Mouse (Mus musculus) lung, embryonic 14.5 days (tissue): ENCODE measurements around the gene Ptgds. TPM values are rescaled to one million over a fixed set of nuclear protein-coding genes. Genes with fewer than 3 reads are reported as not detected.

Source experiments
- ATAC-seq: fragments of 200-750 bp; cut with Nextera tagmentation; 2 replicates; pipeline ENCODE4 v1.8.0; 2017; ENCODE audit warnings: mild to moderate bottlenecking, moderate TSS enrichment, moderate library complexity; ENCODE audit not compliant: insufficient read depth
- DNase-seq: peaks from one replicate; pipeline ENCODE4 v3.0.0-alpha.2; 2015
- H3K27ac ChIP-seq: fragments of 300-500 bp; sonication (generic); 2 replicates; pipeline ENCODE4 v1.5.1; 2014; ENCODE audit warnings: low read depth, mild to moderate bottlenecking, moderate library complexity
- H3K27me3 ChIP-seq: fragments of 300-500 bp; sonication (generic); 2 replicates; pipeline ENCODE4 v1.6.1; 2014; ENCODE audit warnings: low read length, control low read depth; ENCODE audit not compliant: insufficient read depth
- H3K36me3 ChIP-seq: fragments of 300-500 bp; sonication (generic); 2 replicates; pipeline ENCODE4 v1.6.1; 2014; ENCODE audit warnings: control low read depth; ENCODE audit not compliant: insufficient read depth
- H3K4me1 ChIP-seq: fragments of 300-500 bp; sonication (generic); 2 replicates; pipeline ENCODE4 v1.6.1; 2014; ENCODE audit warnings: antibody characterized with exemption, control low read depth; ENCODE audit not compliant: insufficient read depth
- H3K4me2 ChIP-seq: fragments of 300-500 bp; sonication (generic); 2 replicates; pipeline ENCODE4 v1.6.1; 2014; ENCODE audit warnings: mild to moderate bottlenecking
- H3K4me3 ChIP-seq: fragments of 300-500 bp; sonication (generic); 2 replicates; pipeline ENCODE4 v1.5.1; 2014; ENCODE audit warnings: low read depth, low read length
- H3K9ac ChIP-seq: fragments of 300-500 bp; sonication (generic); 2 replicates; pipeline ENCODE4 v1.6.1; 2014
- H3K9me3 ChIP-seq: fragments of 300-500 bp; sonication (generic); 2 replicates; pipeline ENCODE4 v1.6.1; 2016; ENCODE audit warnings: low read depth, low read length, control low read depth
- CTCF ChIP-seq: IDR thresholded peaks from 2 replicates; pipeline ENCODE4 v1.5.1; 2016; ENCODE audit warnings: antibody characterized with exemption, low read depth
- WGBS: fragments of 180-500 bp; shearing (Covaris S2); extraction: QIAGEN DNeasy Blood & Tissue Kit; methylation state at CpG from one replicate; pipeline ENCODE4 v1.1.7; 2014; 5-methylcytosine and 5-hydroxymethylcytosine counted together
- polyA plus RNA-seq: library from polyadenylated mRNA; unstranded; fragments of >200 nt; fragmentation: Nextera tagmentation; extraction: Ambion mirVana; gene quantifications from 2 replicates; pipeline ENCODE4 v1.2.1, GENCODE M21; 2014

The Ptgds gene
- 3.3 and 3.4 TPM in 2 replicates for polyA plus RNA-seq

- H3K4me3 ChIP-seq = no peak within 1 kb of the TSS
- no peaks in the 10 kb centered on the region for H3K9me3 ChIP-seq
- TF ChIP-seq CTCF = no peak
- H3K27ac ChIP-seq = no peak within 1 kb of the TSS
- no peaks in the 10 kb centered on the region for H3K27me3 ChIP-seq
- H3K9ac ChIP-seq = no peak within 1 kb of the TSS
- ATAC-seq = no peak
- H3K4me2 ChIP-seq = no peak within 1 kb of the TSS
- DNase-seq = no peak
- WGBS = 32% methylated on average over 6 of the region's 6 CpGs
- no peaks in the 10 kb centered on the region for H3K4me1 ChIP-seq
- H3K36me3 ChIP-seq = no peaks in the 10 kb centered on the region
These were observed at the start of gene Ptgds for GRCm38 (mm10) chr2:25469969-25470368. TSS of gene Ptgds (minus strand) at chr2:25470046.

DNA sequence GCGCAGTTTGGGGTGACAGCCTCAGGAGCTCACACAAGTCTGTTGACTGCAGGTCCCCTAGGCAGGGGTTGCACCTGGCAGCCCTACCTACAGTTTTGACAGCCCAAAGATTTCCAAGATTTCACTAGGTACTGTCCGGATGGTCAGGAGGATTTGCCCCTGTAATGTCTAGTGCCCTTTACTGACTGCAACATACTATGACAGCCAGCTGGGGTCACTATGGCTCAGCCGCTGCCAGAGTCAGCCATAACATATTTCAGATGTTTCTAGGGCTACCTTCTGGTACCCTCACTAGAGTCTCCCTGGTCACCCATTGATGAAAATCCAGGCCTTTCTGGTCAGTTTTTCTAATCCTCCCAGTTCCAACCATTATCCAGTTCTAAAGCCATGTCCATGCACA, 40.1 kb upstream of the Ptgds start:
- no peaks in the 10 kb centered on the region for H3K9me3 ChIP-seq
- H3K36me3 ChIP-seq = peaks cover 6% of the 10 kb centered on the region
- no peaks in the 10 kb centered on the region for H3K27me3 ChIP-seq
- 56% methylated on average over 3 of the region's 3 CpGs for WGBS
- H3K9ac ChIP-seq = no peak overlapping the region
- H3K4me1 ChIP-seq = no peaks in the 10 kb centered on the region
- TF ChIP-seq CTCF = 0 out of 2 replicates have a peak, but pooled peaks have one; percentile 21
- H3K4me3 ChIP-seq = no peak overlapping the region
- H3K4me2 ChIP-seq = no peak overlapping the region
- no peak for ATAC-seq
- no peak overlapping the region for H3K27ac ChIP-seq
- DNase-seq = peak; percentile 27

GRCm38 (mm10) chr2:25506964-25507363, 37.1 kb upstream of the Ptgds start:
- TF ChIP-seq CTCF = peak; percentile 56
- DNase-seq = peak; percentile 41
- Histone ChIP-seq H3K27me3 (no peaks in the 10 kb centered on the region), H3K4me1 (peaks cover under 1% of the 10 kb centered on the region; the same call in 1 of the 2 replicates), H3K4me3 (no peak overlapping the region), H3K27ac (no peak overlapping the region), H3K9ac (no peak overlapping the region), H3K36me3 (peaks cover 26% of the 10 kb centered on the region), H3K4me2 (no peak overlapping the region), H3K9me3 (no peaks in the 10 kb centered on the region)
- WGBS = 28% methylated on average over 5 of the region's 5 CpGs
- ATAC-seq = no peak

DNA sequence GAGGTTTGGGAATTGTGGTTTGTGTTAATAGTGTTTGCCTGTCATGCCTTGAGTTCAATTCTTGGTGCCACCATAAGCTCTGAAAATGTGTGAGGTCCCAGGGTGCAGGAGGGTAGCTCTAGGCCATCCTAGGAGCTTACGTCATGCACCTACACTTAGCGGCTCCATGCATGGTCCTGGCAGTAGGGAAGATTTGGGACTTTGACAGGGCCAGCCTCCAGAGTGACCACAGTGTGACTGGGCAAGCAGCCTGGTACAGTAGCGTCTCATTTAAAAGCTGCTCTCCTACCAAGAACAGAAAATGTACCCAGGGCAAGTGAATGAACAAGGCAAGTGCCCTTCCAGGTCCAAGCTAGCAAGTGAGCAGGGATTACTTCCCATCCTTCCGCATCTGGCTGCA, 36.0 kb upstream of the Ptgds start:
- DNase-seq = no peak
- TF ChIP-seq CTCF = no peak

GRCm38 (mm10) chr2:25505000-25505399, 35.2 kb upstream of the Ptgds start:
- Histone ChIP-seq H3K4me3 (no peak overlapping the region), H3K9me3 (no peaks in the 10 kb centered on the region), H3K27ac (no peak overlapping the region), H3K4me1 (peaks cover 7% of the 10 kb centered on the region), H3K36me3 (peaks cover 26% of the 10 kb centered on the region), H3K9ac (no peak overlapping the region), H3K4me2 (no peak overlapping the region), H3K27me3 (no peaks in the 10 kb centered on the region)
- TF ChIP-seq CTCF = no peak
- ATAC-seq (no peak), DNase-seq (no peak)
- WGBS = 91% methylated on average over 1 of the region's 1 CpGs

More for the DNA sequence above, 36.0 kb upstream of the Ptgds start:
- Histone ChIP-seq H3K4me3 (no peak overlapping the region), H3K4me2 (no peak overlapping the region), H3K9me3 (no peaks in the 10 kb centered on the region), H3K27me3 (no peaks in the 10 kb centered on the region), H3K9ac (no peak overlapping the region), H3K27ac (no peak overlapping the region), H3K36me3 (peaks cover 26% of the 10 kb centered on the region), H3K4me1 (peaks cover 5% of the 10 kb centered on the region)
- 93% methylated on average over 4 of the region's 4 CpGs for WGBS
- no peak for ATAC-seq

DNA sequence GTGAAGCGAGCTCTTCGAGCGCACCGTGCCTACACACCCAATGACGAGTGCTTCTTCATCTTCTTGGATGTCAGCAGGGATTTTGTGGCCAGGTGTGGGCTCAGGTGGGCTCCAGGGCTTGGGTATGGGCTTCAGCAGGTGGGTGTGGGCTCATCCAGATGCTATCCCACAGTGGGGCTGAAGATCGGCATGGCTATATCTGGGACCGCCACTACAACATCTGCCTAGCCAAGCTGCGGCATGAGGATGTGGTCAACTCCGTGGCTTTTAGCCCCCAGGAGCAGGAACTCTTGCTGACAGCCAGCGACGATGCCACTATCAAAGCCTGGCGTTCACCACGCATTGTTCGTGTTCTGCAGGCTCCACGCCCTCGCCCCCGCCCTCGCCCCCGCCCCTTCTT, 34.7 kb upstream of the Ptgds start:
- Histone ChIP-seq H3K9me3 (no peaks in the 10 kb centered on the region), H3K27ac (no peak overlapping the region), H3K36me3 (peaks cover 26% of the 10 kb centered on the region), H3K4me3 (no peak overlapping the region), H3K9ac (no peak overlapping the region), H3K4me1 (peaks cover 8% of the 10 kb centered on the region), H3K27me3 (no peaks in the 10 kb centered on the region), H3K4me2 (no peak overlapping the region)
- no peak for TF ChIP-seq CTCF
- DNase-seq = no peak
- ATAC-seq = no peak
- WGBS = 95% methylated on average over 19 of the region's 19 CpGs

- Histone ChIP-seq H3K36me3 (peaks cover 26% of the 10 kb centered on the region), H3K4me1 (peaks cover 8% of the 10 kb centered on the region), H3K4me2 (no peak overlapping the region), H3K9ac (no peak overlapping the region), H3K27me3 (no peaks in the 10 kb centered on the region), H3K27ac (no peak overlapping the region), H3K9me3 (no peaks in the 10 kb centered on the region), H3K4me3 (no peak overlapping the region)
- DNase-seq = no peak
- TF ChIP-seq CTCF = no peak
- WGBS = 75% methylated on average over 3 of the region's 3 CpGs
- ATAC-seq = no peak
These were observed 32.9 kb upstream of the Ptgds start for GRCm38 (mm10) chr2:25502726-25503125.
